Mouse (Mus musculus) neural tube, postnatal 0 days (tissue): ENCODE results near the gene Gm8267. TPM values are rescaled to one million over a fixed set of nuclear protein-coding genes. Genes with fewer than 3 reads are reported as not detected.

ENCODE experiments used
- polyA plus RNA-seq: library from polyadenylated mRNA; unstranded; fragments of >200 nt; fragmentation: Nextera tagmentation; extraction: Ambion mirVana; gene quantifications from 2 replicates; pipeline ENCODE4 v1.2.1, GENCODE M21; 2015

The Gm8267 gene
- polyA plus RNA-seq = not detected in 2 replicates

DNA sequence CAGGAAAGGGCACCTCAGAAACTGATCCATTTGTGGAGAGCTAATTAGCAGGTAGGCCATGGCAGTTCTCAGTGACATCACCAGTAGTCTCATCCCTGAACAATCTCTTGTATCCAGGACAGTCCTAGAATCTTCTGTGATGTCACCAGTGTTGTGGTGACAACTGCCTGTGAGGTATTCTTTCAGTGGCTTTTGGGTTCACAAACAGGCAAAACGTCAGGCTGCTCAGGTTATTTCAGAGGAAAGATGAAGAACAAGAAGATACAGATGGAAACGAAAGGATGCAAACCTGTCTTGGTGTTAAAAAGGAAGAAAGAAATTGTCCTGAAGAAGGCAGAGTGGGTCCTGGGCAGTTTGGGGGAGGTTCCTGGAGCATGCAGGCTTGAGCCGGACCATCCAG, at the start of gene Gm8267:
TSS of gene Gm8267 (minus strand) at position 101 of the 400 bp plus-strand sequence.

DNA sequence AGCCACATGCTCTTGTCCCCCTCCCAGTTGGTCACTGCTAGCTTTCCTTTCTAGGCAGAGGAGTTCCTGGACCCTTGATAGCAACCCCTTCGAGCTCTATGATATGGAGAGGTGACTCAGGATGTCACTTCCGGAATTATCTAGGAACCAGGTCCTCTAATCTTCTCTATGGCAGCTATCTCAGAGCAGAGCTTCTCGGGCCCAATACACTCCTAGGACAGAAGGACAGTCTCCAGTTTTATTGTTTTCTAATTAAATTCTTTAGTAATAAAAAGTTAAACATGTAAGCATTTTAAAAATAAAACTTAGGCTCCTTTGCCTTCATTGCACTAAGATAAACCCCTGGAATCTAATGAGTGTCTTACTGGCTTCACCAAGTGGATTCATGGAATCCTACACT, 43.8 kb downstream of the Gm8267 start, which contains the start of gene Gm8257:
TSS of gene Gm8257 (minus strand) at position 101 of the 400 bp plus-strand sequence.

Other genes with a start within 250 kb of the Gm8267 start
- gene Gm17093, start 232.1 kb downstream of the Gm8267 start, polyA plus RNA-seq = not detected in 2 replicates
- gene Gm8247, start 167.2 kb downstream of the Gm8267 start, polyA plus RNA-seq = not detected in 2 replicates
- 0.23 TPM in 1 of 2 replicates, not detected in the other for gene Gm5624, start 122.4 kb downstream of the Gm8267 start, polyA plus RNA-seq
- not detected in 2 replicates for gene Gm8257, start 43.9 kb downstream of the Gm8267 start, polyA plus RNA-seq
- gene Ptgdr, start 109.0 kb upstream of the Gm8267 start, polyA plus RNA-seq = 1.1 and 1.3 TPM in 2 replicates
- gene Ptger2, start 237.9 kb upstream of the Gm8267 start, polyA plus RNA-seq = 1.9 and 2.3 TPM in 2 replicates